ENCODE assay signal across 15 mouse cellular contexts in genomic region chr19:3846676-3847604, GRCm38 (mm10). TPM values are rescaled to one million over a fixed set of nuclear protein-coding genes. Genes with fewer than 3 reads are reported as not detected.
DNase-seq lines count a peak whose midpoint lies in the region; ATAC-seq and TF ChIP-seq lines count a peak whose summit lies in the region.
"Had no signal": no experiment of that assay in that cellular context is flagged by ENCODE, and none has a peak within 500 bp of the region (broad histone marks: within the 10 kb centered on the region; RNA-seq: fewer than 3 reads in every experiment).

No protein-coding gene starts in this region.

- no peak overlapping the region for H3K9ac ChIP-seq in lung, embryonic 14.5 days
- H3K9ac ChIP-seq: heart, embryonic 12.5 days; liver, embryonic 14.5 days had no signal

- 78% methylated on average over 10 of the region's 10 CpGs for WGBS in lung, embryonic 14.5 days

- no peaks in the 10 kb centered on the region for H3K36me3 ChIP-seq in lung, embryonic 14.5 days (ENCODE audit: insufficient read depth)
- H3K36me3 ChIP-seq: forebrain, embryonic 10.5 days; heart, embryonic 12.5 days; limb, embryonic 10.5 days had no signal

- ATAC-seq in lung, embryonic 14.5 days (ENCODE audit: insufficient read depth), result no peak
- ATAC-seq: hindbrain, postnatal 0 days had no signal

- H3K27me3 ChIP-seq in lung, embryonic 14.5 days (ENCODE audit: insufficient read depth, low read length), result no peaks in the 10 kb centered on the region
- H3K27me3 ChIP-seq: heart, embryonic 12.5 days had no signal

- peak; percentile 43 for DNase-seq in cerebellum, adult 11 months
- DNase-seq in cerebellum, adult 18-20 months, result no peak
- no peak for DNase-seq in lung, embryonic 14.5 days
- DNase-seq in lung, postnatal 25 days (ENCODE audit: low spot score), result no peak
- DNase-seq in urinary bladder, adult 2 months (ENCODE audit: low spot score), result peak; percentile 13
- no peak for DNase-seq in urinary bladder, postnatal 36 days (ENCODE audit: low spot score in 2 of 2)
- DNase-seq in embryo, embryonic 11 days, result no peak
- DNase-seq: heart, postnatal 4 days; kidney, adult 9 months; thymus, adult 18-20 months had no signal

- peak overlapping the region; percentile 48; the same call in 1 of the 2 replicates for H3K27ac ChIP-seq in lung, embryonic 14.5 days (ENCODE audit: low read depth)
- H3K27ac ChIP-seq: forebrain, embryonic 10.5 days; hindbrain, postnatal 0 days; limb, embryonic 10.5 days; liver, embryonic 14.5 days had no signal

- H3K4me3 ChIP-seq in lung, embryonic 14.5 days (ENCODE audit: low read depth, low read length), result no peak overlapping the region
- H3K4me3 ChIP-seq: forebrain, embryonic 10.5 days; heart, embryonic 12.5 days; limb, embryonic 10.5 days had no signal

- 0 out of 2 replicates have a peak, but pooled peaks cover 3% of the 10 kb centered on the region for H3K4me1 ChIP-seq in lung, embryonic 14.5 days (ENCODE audit: insufficient read depth)

- no peaks in the 10 kb centered on the region for H3K9me3 ChIP-seq in lung, embryonic 14.5 days (ENCODE audit: low read depth, low read length)
- H3K9me3 ChIP-seq: forebrain, embryonic 10.5 days; heart, embryonic 12.5 days; limb, embryonic 10.5 days had no signal

- no peak overlapping the region for H3K4me2 ChIP-seq in lung, embryonic 14.5 days
- H3K4me2 ChIP-seq: heart, embryonic 12.5 days had no signal

- no peak for TF ChIP-seq CTCF in lung, embryonic 14.5 days (IDR thresholded peaks at IDR 0.05; ENCODE audit: low read depth)

RNA-seq across cellular contexts. Expression of gene Chka, which starts 4.6 kb away (rescaled TPM):
- 54.0 and 63.0 TPM in 2 replicates for polyA plus RNA-seq in lung, embryonic 14.5 days (2014; fragmentation: Nextera tagmentation; extraction: Ambion mirVana)
- polyA plus RNA-seq in urinary bladder, adult 2 months (2012; rRNA removed), result 49.2 and 63.0 TPM in 2 replicates

RNA-seq across cellular contexts. Expression of gene Tcirg1, which starts 60.0 kb away (rescaled TPM):
- 31.7 and 36.0 TPM in 2 replicates for polyA plus RNA-seq in lung, embryonic 14.5 days (2014; fragmentation: Nextera tagmentation; extraction: Ambion mirVana)
- 88.3 and 112 TPM in 2 replicates for polyA plus RNA-seq in urinary bladder, adult 2 months (2012; rRNA removed)

Comparison
In these comparisons a context has a peak if more than half of its experiments do, and no peak if none do; other contexts are left out.
1. DNase-seq: peak in cerebellum, adult 11 months (single experiment) and urinary bladder, adult 2 months (single experiment); none in cerebellum, adult 18-20 months (0 of 2), lung, embryonic 14.5 days (single experiment), lung, postnatal 25 days (single experiment), urinary bladder, postnatal 36 days (0 of 2) and embryo, embryonic 11 days (single experiment).